Mouse (Mus musculus) gastrocnemius, adult 8-10 months (tissue): ENCODE measurements at regions not wholly inside any gene's neighbourhood (a gene's known extent, or its start where the extent isn't known, plus 50 kb on each side); places are given as distances from the start of the nearest gene placed in this dataset.
A peak's percentile ranks its signal among the peaks of the same experiment; 100 is the strongest.

Experiments used
- DNase-seq, 2 experiments: peaks; one replicate each; pipeline ENCODE4 v3.0.0; 2022; ENCODE audit warnings: low spot score in 2 of 2

GRCm38 (mm10) chr3:136611682-136612081 is 58.2 kb upstream of the Ppp3ca start:
- no peak for DNase-seq

GRCm38 (mm10) chr3:136610556-136610924 is 59.4 kb upstream of the Ppp3ca start:
- DNase-seq = no peak

GRCm38 (mm10) chr3:136609855-136610555 is 59.9 kb upstream of the Ppp3ca start:
- peak in 1 of 2 experiments; percentile 22 for DNase-seq

GRCm38 (mm10) chr3:136601706-136602105 is 68.2 kb upstream of the Ppp3ca start:
- DNase-seq = no peak

GRCm38 (mm10) chr3:136583937-136584336 is 86.0 kb upstream of the Ppp3ca start:
- no peak for DNase-seq

- no peak for DNase-seq
Measured at GRCm38 (mm10) chr3:136578016-136578415, 91.9 kb upstream of the Ppp3ca start.

- DNase-seq = no peak
Measured at GRCm38 (mm10) chr3:136570517-136570916, 99.4 kb upstream of the Ppp3ca start.

GRCm38 (mm10) chr3:136556488-136556887 is 113.4 kb upstream of the Ppp3ca start:
- DNase-seq = no peak

- no peak for DNase-seq
Measured at GRCm38 (mm10) chr3:136549471-136549870, 120.5 kb upstream of the Ppp3ca start.

- DNase-seq = no peak
Measured at GRCm38 (mm10) chr3:136531604-136532003, 138.3 kb upstream of the Ppp3ca start.

- DNase-seq = no peak
Measured at GRCm38 (mm10) chr3:136508575-136508974, 161.3 kb upstream of the Ppp3ca start.

- DNase-seq = no peak
Measured at GRCm38 (mm10) chr3:136507070-136507469, 162.9 kb upstream of the Ppp3ca start.

GRCm38 (mm10) chr3:136494831-136495230 is 169.0 kb upstream of the Bank1 start:
- DNase-seq = no peak

GRCm38 (mm10) chr3:136491683-136492082 is 165.8 kb upstream of the Bank1 start:
- no peak for DNase-seq

GRCm38 (mm10) chr3:136471693-136472092 is 145.8 kb upstream of the Bank1 start:
- no peak for DNase-seq

- DNase-seq = no peak
Measured at GRCm38 (mm10) chr3:136462747-136463146, 136.9 kb upstream of the Bank1 start.

GRCm38 (mm10) chr3:136456471-136457117 is 130.7 kb upstream of the Bank1 start:
- no peak for DNase-seq

GRCm38 (mm10) chr3:136455651-136456470 is 130.0 kb upstream of the Bank1 start:
- no peak for DNase-seq

- DNase-seq = no peak
Measured at GRCm38 (mm10) chr3:136454967-136455366, 129.1 kb upstream of the Bank1 start.

- no peak for DNase-seq
Measured at GRCm38 (mm10) chr3:136450986-136451774, 125.3 kb upstream of the Bank1 start.

- no peak for DNase-seq
Measured at GRCm38 (mm10) chr3:136450361-136450895, 124.6 kb upstream of the Bank1 start.
